Comparison of ENCODE assay signal across 8 mouse cellular contexts in genomic region chr2:48624040-48624439, GRCm38 (mm10).
A peak's percentile ranks its signal among the peaks of the same experiment; 100 is the strongest.
DNase-seq lines count a peak whose midpoint lies in the region; ATAC-seq lines count a peak whose summit lies in the region.

No protein-coding gene starts in this region.

- intact Hi-C loops in heart, postnatal 25 days (cut with DNase I), result loop anchor here (10.0 kb wide), 1 partner anchor 261 kb away; no protein-coding TSS in a partner anchor

- DNase-seq in heart, adult 8-10 months (ENCODE audit: low spot score), result peak; percentile 16
- no peak for DNase-seq in heart, postnatal 25 days (ENCODE audit: low spot score)
- DNase-seq in frontal cortex, postnatal 36 days (ENCODE audit: low spot score in 2 of 2), result peak; percentile 51 to 63
- peak; percentile 61 to 69 for DNase-seq in kidney, postnatal 25 days
- peak; percentile 40 to 58 for DNase-seq in right cerebral cortex, postnatal 10 days (ENCODE audit: low spot score in 2 of 2)
- DNase-seq in spleen, postnatal 14 days (ENCODE audit: low spot score in 2 of 2), result no peak
- DNase-seq in neural tube, embryonic 10.5 days (ENCODE audit: extremely low spot score, low spot score), result no peak

- no peak for ATAC-seq in granulocyte monocyte progenitor cell, adult 5-6 weeks (replicated peaks; ENCODE audit: poor library complexity, severe bottlenecking)

Comparison
In these comparisons a context has a peak if more than half of its experiments do, and no peak if none do; other contexts are left out.
1. DNase-seq: peak in heart, adult 8-10 months (single experiment), frontal cortex, postnatal 36 days (2 of 2), kidney, postnatal 25 days (2 of 2) and right cerebral cortex, postnatal 10 days (2 of 2); none in heart, postnatal 25 days (single experiment), spleen, postnatal 14 days (0 of 2) and neural tube, embryonic 10.5 days (single experiment).